Mouse (Mus musculus): ENCODE results near the gene Prune1. TPM values are rescaled to one million over a fixed set of nuclear protein-coding genes. Genes with fewer than 3 reads are reported as not detected.
A peak's percentile ranks its signal among the peaks of the same experiment; 100 is the strongest.

Prune1 gene
- polyA plus RNA-seq, 1 experiment from 2014 or later, result 19.8 TPM

DNA sequence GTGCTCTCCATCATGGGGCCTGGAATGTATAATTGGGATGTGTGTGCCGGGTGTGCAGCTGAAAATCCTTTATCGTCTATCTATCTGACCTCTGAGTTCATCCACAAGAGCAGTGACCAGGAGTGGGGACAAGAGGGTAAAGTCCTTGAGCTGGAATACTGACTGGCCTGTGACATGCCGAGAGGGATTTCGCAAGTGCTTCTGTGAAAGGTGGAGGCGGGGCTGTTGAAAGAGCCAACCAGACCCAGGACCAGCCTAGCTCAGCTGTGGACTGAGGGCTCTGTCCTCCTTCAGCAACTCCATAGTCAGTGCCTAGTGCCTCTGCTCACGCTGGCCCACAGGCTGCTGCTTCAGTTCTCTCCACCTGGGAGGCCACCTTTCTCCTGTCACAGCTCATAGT is 36.7 kb upstream of the Prune1 start:
- H3K4me1 ChIP-seq (replicated peaks; ENCODE audit: control insufficient read depth, insufficient read depth, low read length), result peaks cover 28% of the 10 kb centered on the region
- no peak for DNase-seq (ENCODE audit: low spot score)
- H3K36me3 ChIP-seq (ENCODE audit: control insufficient read depth, insufficient read depth, low read length), result peaks cover 30% of the 10 kb centered on the region
- H3K9ac ChIP-seq (ENCODE audit: low read depth, low read length), result no peak overlapping the region
- peak overlapping the region; percentile 10; the same call in 1 of the 2 replicates for H3K4me3 ChIP-seq (ENCODE audit: low read depth, low read length)
- H3K27me3 ChIP-seq (replicated peaks; ENCODE audit: control insufficient read depth, insufficient read depth, low read length), result no peaks in the 10 kb centered on the region
- 45% methylated on average over 6 of the region's 6 CpGs for WGBS
- ATAC-seq (replicated peaks; ENCODE audit: low FRiP score), result no peak
- 0 out of 2 replicates have a peak overlapping the region, but pooled peaks have one; percentile 47 for H3K27ac ChIP-seq (ENCODE audit: low read depth, low read length)
- peak overlapping the region; percentile 46 for H3K4me2 ChIP-seq
- no peaks in the 10 kb centered on the region for H3K9me3 ChIP-seq (ENCODE audit: control insufficient read depth, low read length)

DNA sequence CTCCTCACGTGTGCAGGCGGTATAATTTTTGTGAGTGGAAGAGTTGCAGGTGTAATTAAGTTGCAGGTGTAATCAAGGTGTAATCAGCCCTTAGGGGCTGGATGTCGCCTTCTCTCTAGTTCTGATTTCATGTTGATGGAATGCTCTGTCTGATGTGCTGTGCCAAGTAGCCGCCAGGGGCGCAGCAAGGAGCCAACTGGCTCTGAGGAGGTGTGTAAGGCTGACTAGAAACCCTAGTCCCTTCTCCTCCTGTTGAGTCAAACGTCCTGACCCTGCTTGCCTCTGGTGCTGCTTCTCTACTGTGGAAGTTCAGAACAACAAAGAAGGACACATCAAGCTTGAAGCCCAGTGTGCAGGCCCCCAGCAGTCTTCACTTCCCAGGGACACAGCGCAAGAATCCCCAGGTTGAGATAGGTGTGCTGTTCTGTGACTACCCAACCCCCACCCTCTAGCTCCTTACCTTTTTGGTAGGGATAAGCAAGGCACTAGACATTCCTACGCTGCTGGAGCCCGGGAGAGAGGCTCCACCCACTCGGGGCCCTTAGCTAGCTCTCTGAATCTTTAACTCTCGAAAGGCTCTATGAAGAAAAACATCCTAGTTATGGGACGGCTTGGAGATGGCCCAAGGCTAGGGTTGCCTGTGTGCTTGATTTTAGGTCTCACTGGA is 35.7 kb upstream of the Prune1 start:
- peaks cover 22% of the 10 kb centered on the region for H3K36me3 ChIP-seq (ENCODE audit: control insufficient read depth, insufficient read depth, low read length)
- no peak for DNase-seq (ENCODE audit: low spot score)
- no peak overlapping the region for H3K9ac ChIP-seq (ENCODE audit: low read depth, low read length)
- 27% methylated on average over 12 of the region's 12 CpGs for WGBS
- peak overlapping the region; percentile 78 for H3K4me2 ChIP-seq
- ATAC-seq (replicated peaks; ENCODE audit: low FRiP score), result no peak
- H3K4me3 ChIP-seq (ENCODE audit: low read depth, low read length), result peak overlapping the region; percentile 18
- H3K9me3 ChIP-seq (ENCODE audit: control insufficient read depth, low read length), result no peaks in the 10 kb centered on the region
- peaks cover 33% of the 10 kb centered on the region for H3K4me1 ChIP-seq (replicated peaks; ENCODE audit: control insufficient read depth, insufficient read depth, low read length)
- no peaks in the 10 kb centered on the region for H3K27me3 ChIP-seq (replicated peaks; ENCODE audit: control insufficient read depth, insufficient read depth, low read length)
- 0 out of 2 replicates have a peak overlapping the region, but pooled peaks have one; percentile 6 for H3K27ac ChIP-seq (ENCODE audit: low read depth, low read length)

DNA sequence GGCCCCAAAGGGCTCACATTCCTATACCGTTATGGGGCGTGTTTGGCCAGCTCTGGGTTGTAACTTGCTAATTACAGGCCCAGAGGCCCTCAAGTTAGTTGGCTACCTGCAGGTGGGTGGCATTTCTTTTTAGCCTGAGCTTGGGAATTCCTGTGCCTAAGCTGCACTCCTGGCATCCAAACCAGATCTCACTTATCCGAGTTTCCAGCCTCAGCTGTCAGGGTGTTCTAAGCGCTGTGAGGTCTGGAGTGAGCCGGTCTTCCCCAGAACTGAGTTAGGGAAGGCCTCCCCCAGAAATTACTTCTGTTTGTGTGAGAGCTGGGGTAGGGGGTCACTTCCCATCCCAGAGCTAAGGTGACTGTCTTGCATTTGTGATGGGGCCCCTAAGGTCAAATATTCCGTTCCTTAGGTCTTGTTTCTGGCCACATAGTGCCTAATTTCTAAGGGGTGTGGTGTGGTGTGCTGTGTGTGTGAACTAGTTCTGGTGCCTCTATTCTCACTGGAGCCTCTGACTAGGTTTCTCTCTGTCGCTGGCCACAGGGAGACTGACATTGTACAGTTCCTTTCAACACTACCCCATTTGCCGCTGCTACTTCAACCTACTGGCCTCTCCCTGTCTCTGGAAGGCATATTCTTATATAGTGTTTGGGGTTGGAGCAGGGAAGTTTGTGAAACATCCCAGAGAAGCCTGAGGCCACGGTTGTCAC is 34.1 kb upstream of the Prune1 start:
- DNase-seq (ENCODE audit: low spot score) (no peak), ATAC-seq (replicated peaks; ENCODE audit: low FRiP score) (no peak; the same call in 1 of the 2 replicates)
- 11% methylated on average over 9 of the region's 9 CpGs for WGBS

DNA sequence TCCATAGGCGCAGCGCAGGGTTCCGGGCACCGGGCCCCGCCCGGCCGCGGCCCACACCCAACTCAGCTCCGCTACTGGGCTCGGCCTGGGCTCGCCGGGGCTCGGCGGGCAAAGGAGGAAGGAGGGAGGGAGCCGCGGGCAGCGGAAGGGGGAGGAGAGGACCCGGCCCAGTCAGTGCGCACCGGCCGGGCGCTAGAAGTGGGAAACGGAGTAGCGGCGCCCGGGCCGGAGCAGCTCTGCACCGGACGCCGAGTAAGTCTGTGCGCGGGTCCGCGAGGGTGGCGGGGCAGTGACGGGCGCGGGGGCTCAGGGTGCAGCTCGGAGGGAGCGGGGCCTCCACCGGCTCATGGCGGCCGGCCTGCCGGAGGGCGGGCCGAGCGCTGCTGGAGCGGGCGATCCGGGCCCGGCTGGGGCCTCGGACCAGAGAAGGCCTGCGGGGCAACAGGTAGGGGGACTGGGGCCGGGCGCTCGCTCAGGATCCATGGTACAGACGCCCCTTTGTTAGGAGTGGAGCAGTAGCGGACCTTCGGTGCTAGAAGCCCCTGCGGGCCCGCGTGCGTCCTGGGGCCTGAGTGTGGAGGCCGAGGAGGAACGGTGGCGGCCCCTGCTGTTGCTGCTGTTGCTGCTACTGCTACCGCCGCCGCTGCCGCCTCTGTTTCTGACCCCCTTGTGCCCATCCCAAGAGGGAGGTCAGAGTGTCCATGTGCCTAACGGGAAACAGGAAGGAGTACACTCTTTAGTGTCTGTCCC is 33.4 kb upstream of the Prune1 start:
- peak overlapping the region; percentile 99 for H3K9ac ChIP-seq (ENCODE audit: low read depth, low read length)
- peaks cover 3% of the 10 kb centered on the region for H3K36me3 ChIP-seq (ENCODE audit: control insufficient read depth, insufficient read depth, low read length)
- H3K4me2 ChIP-seq, result peak overlapping the region; percentile 78
- H3K27me3 ChIP-seq (replicated peaks; ENCODE audit: control insufficient read depth, insufficient read depth, low read length), result no peaks in the 10 kb centered on the region
- H3K4me1 ChIP-seq (replicated peaks; ENCODE audit: control insufficient read depth, insufficient read depth, low read length), result peaks cover 45% of the 10 kb centered on the region
- under 1% methylated on average over 71 of the region's 71 CpGs for WGBS
- H3K27ac ChIP-seq (ENCODE audit: low read depth, low read length), result peak overlapping the region; percentile 95
- DNase-seq (ENCODE audit: low spot score), result peak; percentile 94
- H3K9me3 ChIP-seq (ENCODE audit: control insufficient read depth, low read length), result no peaks in the 10 kb centered on the region
- peak overlapping the region; percentile 91 for H3K4me3 ChIP-seq (ENCODE audit: low read depth, low read length)
- peak; percentile 87 for ATAC-seq (replicated peaks; ENCODE audit: low FRiP score)

More for the DNA sequence above, 34.1 kb upstream of the Prune1 start:
- Histone ChIP-seq H3K27me3 (replicated peaks; ENCODE audit: control insufficient read depth, insufficient read depth, low read length) (no peaks in the 10 kb centered on the region), H3K4me1 (replicated peaks; ENCODE audit: control insufficient read depth, insufficient read depth, low read length) (peaks cover 45% of the 10 kb centered on the region), H3K9ac (ENCODE audit: low read depth, low read length) (peak overlapping the region; percentile 99), H3K4me3 (ENCODE audit: low read depth, low read length) (peak overlapping the region; percentile 91), H3K36me3 (ENCODE audit: control insufficient read depth, insufficient read depth, low read length) (peaks cover 10% of the 10 kb centered on the region), H3K9me3 (ENCODE audit: control insufficient read depth, low read length) (no peaks in the 10 kb centered on the region), H3K27ac (ENCODE audit: low read depth, low read length) (peak overlapping the region; percentile 95), H3K4me2 (peak overlapping the region; percentile 78)

DNA sequence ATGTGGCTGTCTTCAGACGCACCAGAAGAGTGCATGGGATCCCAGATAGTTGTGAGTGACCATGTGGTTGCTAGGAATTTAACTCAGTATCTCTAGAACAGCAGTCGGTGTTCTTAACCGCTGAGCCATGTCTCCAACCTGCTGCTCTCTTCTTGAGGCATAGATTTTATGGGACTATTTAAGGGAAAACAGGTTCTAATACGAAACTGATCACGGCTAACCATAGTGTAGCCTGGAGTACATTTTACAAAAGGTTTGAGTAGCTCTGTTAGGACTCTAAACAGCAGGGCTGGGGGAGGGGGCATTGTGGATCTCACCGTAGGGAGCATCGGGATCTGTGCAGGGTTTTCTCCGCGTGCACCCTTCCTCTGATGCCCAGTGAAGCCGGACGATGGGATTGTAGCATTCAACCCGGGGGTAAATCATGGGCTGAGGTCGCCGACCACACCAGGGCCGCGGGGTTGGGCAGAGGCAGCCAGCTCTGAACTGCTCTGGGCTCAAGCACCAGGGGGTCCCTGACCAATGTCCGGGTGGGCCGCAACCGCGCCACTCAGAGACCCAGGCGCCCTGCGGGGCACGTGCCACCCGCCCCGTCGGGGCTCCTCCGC is 32.7 kb upstream of the Prune1 start, which contains the start of gene Cers2:
Gene Cers2 (plus strand): TSS at position 306 of the 608 bp plus-strand sequence.
- H3K4me1 ChIP-seq (replicated peaks; ENCODE audit: control insufficient read depth, insufficient read depth, low read length), result peaks cover 42% of the 10 kb centered on the region
- 3% methylated on average over 25 of the region's 27 CpGs for WGBS
- ATAC-seq (replicated peaks; ENCODE audit: low FRiP score) (0 out of 2 replicates have a peak, but pooled peaks have one; percentile 0), DNase-seq (ENCODE audit: low spot score) (no peak)
- no peaks in the 10 kb centered on the region for H3K9me3 ChIP-seq (ENCODE audit: control insufficient read depth, low read length)
- H3K4me2 ChIP-seq, result peak within 1 kb of the TSS; percentile 78
- H3K27ac ChIP-seq (ENCODE audit: low read depth, low read length), result peak within 1 kb of the TSS; percentile 95
- peak within 1 kb of the TSS; percentile 91 for H3K4me3 ChIP-seq (ENCODE audit: low read depth, low read length)
- no peaks in the 10 kb centered on the region for H3K36me3 ChIP-seq (ENCODE audit: control insufficient read depth, insufficient read depth, low read length)
- peak within 1 kb of the TSS; percentile 99 for H3K9ac ChIP-seq (ENCODE audit: low read depth, low read length)
- H3K27me3 ChIP-seq (replicated peaks; ENCODE audit: control insufficient read depth, insufficient read depth, low read length), result no peaks in the 10 kb centered on the region

DNA sequence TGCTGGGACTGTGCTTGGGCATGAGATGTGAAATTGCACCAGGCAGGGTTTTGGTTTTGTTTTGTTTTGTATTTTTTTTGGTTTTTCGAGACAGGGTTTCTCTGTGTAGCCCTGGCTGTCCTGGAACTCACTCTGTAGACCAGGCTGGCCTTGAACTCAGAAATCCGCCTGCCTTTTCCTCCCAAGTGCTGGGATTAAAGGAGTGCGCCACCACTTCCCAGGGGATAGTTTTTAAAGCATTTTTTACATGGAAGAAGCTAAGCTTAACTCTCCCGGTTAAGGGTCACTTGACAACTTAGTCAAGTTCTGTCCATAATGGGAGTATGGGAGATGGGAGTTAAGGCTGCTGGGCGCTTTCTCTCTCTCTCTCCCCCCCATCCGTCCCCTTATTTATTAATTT is 32.2 kb upstream of the Prune1 start:
- Histone ChIP-seq H3K4me3 (ENCODE audit: low read depth, low read length) (peak overlapping the region; percentile 91), H3K27ac (ENCODE audit: low read depth, low read length) (peak overlapping the region; percentile 95), H3K9me3 (ENCODE audit: control insufficient read depth, low read length) (no peaks in the 10 kb centered on the region), H3K4me1 (replicated peaks; ENCODE audit: control insufficient read depth, insufficient read depth, low read length) (peaks cover 41% of the 10 kb centered on the region), H3K27me3 (replicated peaks; ENCODE audit: control insufficient read depth, insufficient read depth, low read length) (no peaks in the 10 kb centered on the region), H3K9ac (ENCODE audit: low read depth, low read length) (peak overlapping the region; percentile 99), H3K4me2 (peak overlapping the region; percentile 78), H3K36me3 (ENCODE audit: control insufficient read depth, insufficient read depth, low read length) (no peaks in the 10 kb centered on the region)
- 47% methylated on average over 6 of the region's 6 CpGs for WGBS
- ATAC-seq (replicated peaks; ENCODE audit: low FRiP score) (no peak), DNase-seq (ENCODE audit: low spot score) (no peak)

DNA sequence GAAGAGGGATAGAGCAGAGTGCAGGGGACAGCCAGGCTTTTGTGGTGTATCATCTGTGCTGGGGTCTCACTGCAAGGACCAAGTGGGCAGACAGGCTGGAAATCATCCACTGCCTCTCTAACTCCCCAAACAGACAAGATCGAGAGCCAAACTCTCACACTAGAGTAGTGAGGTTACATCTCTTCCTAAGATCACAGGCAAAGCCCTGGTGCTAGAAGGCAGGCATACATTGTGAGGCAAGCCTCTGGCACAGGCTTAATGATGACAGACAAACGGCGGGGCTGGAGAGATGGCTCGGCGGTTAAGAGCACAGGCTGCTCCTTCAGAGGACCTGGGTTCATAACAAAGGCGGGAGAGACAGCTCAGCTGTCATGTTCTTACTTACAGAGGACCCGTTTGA is 31.6 kb upstream of the Prune1 start:
- peak overlapping the region; percentile 95 for H3K27ac ChIP-seq (ENCODE audit: low read depth, low read length)
- H3K9me3 ChIP-seq (ENCODE audit: control insufficient read depth, low read length), result no peaks in the 10 kb centered on the region
- DNase-seq (ENCODE audit: low spot score) (no peak), ATAC-seq (replicated peaks; ENCODE audit: low FRiP score) (no peak)
- no peaks in the 10 kb centered on the region for H3K36me3 ChIP-seq (ENCODE audit: control insufficient read depth, insufficient read depth, low read length)
- H3K9ac ChIP-seq (ENCODE audit: low read depth, low read length), result peak overlapping the region; percentile 99
- H3K4me1 ChIP-seq (replicated peaks; ENCODE audit: control insufficient read depth, insufficient read depth, low read length), result peaks cover 35% of the 10 kb centered on the region
- H3K4me2 ChIP-seq, result peak overlapping the region; percentile 78
- H3K27me3 ChIP-seq (replicated peaks; ENCODE audit: control insufficient read depth, insufficient read depth, low read length), result no peaks in the 10 kb centered on the region
- 34% methylated on average over 7 of the region's 7 CpGs for WGBS
- peak overlapping the region; percentile 91 for H3K4me3 ChIP-seq (ENCODE audit: low read depth, low read length)

DNA sequence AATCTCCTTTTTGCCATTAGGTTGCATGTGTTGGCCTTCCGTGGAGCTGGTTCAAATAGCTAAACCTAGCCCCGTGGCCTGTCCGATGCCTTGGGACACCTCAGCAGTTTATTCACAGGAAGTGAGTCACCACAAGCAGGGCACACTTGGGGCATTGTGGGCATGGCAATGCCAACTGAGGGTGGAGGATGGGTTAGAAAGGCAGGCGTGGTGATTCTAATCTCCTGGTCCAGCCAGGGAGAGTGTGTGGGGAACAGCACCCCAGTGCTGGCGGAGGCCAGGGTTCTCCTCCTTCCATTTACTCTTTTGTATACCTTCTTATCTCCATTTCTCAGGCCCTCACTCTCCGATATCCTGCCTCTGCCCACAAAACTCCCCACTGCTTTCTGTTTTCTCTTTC is 30.7 kb upstream of the Prune1 start:
- Histone ChIP-seq H3K27me3 (replicated peaks; ENCODE audit: control insufficient read depth, insufficient read depth, low read length) (no peaks in the 10 kb centered on the region), H3K27ac (ENCODE audit: low read depth, low read length) (peak overlapping the region; percentile 95), H3K4me1 (replicated peaks; ENCODE audit: control insufficient read depth, insufficient read depth, low read length) (peaks cover 28% of the 10 kb centered on the region), H3K4me2 (peak overlapping the region; percentile 78), H3K9me3 (ENCODE audit: control insufficient read depth, low read length) (no peaks in the 10 kb centered on the region), H3K4me3 (ENCODE audit: low read depth, low read length) (peak overlapping the region; percentile 91), H3K9ac (ENCODE audit: low read depth, low read length) (peak overlapping the region; percentile 99), H3K36me3 (ENCODE audit: control insufficient read depth, insufficient read depth, low read length) (no peaks in the 10 kb centered on the region)
- WGBS, result 35% methylated on average over 6 of the region's 6 CpGs
- ATAC-seq (replicated peaks; ENCODE audit: low FRiP score) (peak; percentile 59), DNase-seq (ENCODE audit: low spot score) (no peak)

Measured in liver, embryonic 11.5 days (tissue).